Mouse (Mus musculus) CD4-positive, CD25-positive, alpha-beta regulatory T cell, adult 4 months (primary cell): ENCODE data around the gene Hspa12b. TPM values are rescaled to one million over a fixed set of nuclear protein-coding genes. Genes with fewer than 3 reads are reported as not detected.

Source experiments
- ATAC-seq: one replicate; pipeline ENCODE4 v1.8.0; 2017
- polyA plus RNA-seq, 2 experiments: library from polyadenylated mRNA; unstranded; fragments of 100-300 nt; shearing (Covaris generic); gene quantifications; one replicate each; pipeline ENCODE4 v1.2.1; 2017

Hspa12b gene
- polyA plus RNA-seq, 2 experiments from 2014 or later, result not detected

DNA sequence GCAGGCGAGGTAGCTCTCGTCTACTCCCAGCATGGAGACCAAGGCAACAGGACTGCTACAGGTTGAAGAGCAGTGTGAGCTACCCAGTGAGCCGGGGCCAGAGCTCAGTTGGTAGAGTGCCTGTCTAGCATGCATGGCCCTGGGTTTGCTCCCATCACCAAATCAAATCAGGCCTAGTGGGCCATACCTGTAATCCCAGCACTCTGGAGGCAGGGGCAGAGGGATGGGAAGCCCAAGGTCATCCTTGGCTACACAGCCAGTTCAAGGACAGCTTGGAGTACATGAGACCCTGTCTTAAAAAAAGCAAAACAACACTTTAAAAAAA is 22.1 kb downstream of the Hspa12b start:
- no peak for ATAC-seq

DNA sequence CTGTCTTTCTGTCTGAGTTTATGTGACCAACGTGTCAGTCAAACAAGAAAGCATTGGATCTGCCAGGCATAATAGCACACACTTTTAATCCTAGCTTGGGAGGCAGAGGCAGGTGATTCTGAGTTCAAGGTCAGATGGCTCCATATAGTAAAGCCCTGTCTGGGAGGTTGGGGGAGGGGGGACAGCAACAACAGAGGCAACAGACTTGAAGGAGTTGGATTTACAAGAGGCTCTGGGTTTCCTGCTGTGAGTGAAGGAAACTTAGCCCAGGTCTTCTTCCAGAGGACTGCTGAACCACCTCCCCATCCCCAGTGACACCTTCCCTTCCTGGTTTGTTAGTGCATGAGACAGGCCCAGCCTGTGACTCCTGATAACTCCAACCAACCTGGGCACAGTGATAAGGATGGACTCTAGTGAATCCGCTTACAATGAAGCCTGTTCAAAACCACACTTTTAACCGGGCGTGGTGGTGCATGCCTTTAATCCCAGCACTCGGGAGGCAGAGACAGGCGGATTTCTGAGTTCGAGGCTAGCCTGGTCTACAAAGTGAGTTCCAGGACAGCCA is 25.2 kb downstream of the Hspa12b start:
- no peak for ATAC-seq

DNA sequence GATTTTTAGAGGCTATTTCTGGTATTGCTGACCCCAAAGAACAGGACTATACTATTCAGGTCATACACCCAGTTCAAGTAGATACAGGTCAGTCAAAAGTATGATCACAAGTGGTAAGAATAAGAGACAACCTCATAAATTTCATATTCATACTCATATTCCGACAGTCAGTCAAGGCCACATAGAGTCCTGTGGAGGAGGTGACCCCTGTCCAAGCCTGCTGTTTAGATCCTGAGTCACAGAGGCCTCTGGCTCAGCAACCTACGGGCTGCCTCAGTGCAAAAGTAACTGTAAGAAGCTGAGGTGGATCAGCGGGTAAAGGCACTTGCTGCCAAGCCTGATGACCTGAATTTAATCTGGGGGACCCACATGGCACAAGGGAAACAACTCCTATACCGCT is 27.0 kb downstream of the Hspa12b start:
- no peak for ATAC-seq

DNA sequence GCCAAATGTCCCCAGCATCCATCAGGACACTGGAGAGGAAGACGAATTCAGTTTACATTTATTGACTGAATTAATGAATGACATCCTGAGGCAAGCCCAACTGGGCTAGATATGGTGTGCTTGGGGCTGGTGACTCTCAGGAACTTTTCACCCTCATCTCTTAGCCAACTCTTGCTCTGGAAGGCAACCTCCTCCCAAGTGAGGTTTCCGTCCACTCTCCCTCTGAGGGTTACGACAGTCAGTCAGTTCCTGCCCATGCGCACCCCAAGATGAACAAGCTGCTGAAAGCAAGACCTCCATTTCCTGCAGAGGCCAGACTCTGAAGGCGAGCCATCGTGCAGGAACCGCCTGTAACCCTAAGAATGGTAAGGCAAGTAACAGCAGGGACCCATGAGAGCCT is 29.9 kb downstream of the Hspa12b start:
- ATAC-seq, result no peak

DNA sequence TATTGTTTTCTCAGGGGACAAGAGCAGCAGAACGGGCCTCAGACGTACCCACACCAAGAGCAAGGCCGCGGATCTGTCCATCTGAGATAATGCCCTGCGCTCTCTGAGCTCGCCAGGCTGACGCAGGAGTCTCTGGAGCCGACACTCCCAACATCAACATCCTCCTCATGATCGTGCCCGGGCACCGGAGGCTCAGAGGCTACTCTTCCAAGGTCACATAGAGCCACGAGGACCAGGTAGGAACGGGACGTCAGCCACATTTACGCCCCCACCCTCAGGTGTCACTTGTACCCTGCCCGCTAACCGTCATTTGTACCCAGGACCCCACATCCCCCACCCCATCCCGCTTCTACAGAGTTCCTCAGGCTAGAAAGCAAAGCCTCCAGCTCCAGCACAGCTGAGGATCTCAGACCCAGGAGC is 32.4 kb downstream of the Hspa12b start:
- ATAC-seq, result peak; percentile 35

DNA sequence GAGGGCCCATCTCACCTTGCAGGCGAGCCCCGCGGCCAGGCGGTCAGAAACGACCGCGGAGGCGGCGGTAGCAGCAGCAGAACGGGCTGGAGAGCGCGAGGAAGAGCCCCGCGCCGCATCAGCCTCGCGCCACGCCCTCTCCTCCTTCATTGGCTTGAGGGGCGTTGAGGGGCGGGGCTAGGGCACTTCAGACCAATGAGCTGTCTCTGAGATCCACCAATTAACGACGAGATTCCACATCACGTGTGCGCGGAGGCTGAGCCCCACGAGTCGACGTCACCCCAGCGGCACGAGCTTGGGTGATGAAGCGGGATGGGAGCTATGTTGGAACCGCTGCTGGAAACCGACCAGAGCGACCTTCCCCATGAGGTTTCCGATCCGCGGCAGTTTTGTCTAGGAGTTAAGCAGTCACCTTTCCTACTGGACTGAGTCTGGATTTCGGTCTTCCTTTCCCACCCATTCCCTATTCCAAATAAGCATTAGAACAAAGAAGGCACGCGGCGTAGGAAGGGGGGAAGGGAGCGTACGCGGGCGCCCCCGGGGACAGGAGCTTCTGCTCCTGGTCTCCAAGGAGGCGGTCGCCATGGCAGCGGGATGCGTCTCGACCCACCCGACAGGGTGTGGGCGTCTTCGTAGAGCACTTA is 33.0 kb downstream of the Hspa12b start, which contains the start of gene 1700037H04Rik:
1700037H04Rik (minus strand) TSS at position 144 of the 644 bp plus-strand sequence.
- ATAC-seq, result peak; percentile 98

DNA sequence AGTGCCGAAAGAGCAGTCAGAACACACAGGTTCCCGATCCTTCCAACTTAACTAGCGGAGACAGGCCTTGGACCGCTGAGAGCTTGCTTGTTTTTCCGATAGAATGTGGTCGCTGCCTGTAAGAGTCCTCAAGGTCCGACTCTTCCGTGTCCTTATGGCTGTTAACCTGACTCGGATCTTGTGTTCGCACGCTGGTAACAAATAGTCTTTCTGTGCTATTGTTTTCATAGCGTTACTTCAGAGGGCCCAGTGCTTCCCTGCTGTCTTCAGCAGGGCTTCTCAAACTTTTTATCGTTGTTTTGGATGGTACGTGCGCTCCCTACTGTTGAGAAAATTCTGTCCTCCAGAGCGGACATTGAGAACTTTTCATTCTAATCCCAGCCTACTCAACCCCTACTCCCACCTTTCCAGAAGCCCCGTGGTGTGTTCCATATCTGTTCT is 33.6 kb downstream of the Hspa12b start:
- peak; percentile 4 for ATAC-seq

DNA sequence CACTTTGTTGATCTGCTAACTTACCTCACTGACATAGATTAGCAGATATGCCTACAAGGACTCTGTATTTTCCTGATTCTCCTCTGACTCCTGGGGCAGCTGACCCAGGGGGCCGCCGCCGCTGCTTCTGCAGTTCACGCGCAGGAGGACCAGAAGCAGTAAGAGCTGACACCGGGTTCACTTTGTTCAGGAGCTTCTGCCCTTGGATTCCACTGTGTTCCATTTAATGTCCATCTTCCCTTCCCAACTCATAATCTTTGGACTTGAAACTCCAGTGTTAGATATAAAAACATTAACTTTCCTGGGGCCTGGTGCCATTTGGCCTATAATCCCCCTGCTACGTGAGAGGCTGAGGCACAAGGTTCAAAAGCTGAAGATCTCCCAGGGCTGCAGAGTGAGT is 36.8 kb downstream of the Hspa12b start:
- ATAC-seq, result no peak

DNA sequence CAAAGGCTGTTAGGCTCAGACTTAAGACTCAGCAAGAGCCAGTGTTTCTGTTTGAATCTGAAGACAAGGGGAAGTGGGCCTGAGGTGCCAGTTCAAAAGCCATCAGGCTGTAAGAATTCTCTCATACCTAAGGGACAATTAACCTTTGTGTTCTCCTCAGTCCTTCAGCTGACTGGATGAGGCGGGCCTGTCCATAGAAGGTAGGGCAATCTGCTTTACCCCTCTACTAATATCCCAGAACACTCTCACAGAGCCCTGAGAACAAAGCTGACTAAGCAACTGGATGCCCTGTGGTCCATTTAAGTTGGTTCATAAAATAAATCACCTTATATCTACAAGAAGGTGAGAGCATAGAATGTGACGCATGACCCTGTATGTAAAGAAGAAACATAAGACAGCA is 39.1 kb downstream of the Hspa12b start:
- no peak for ATAC-seq

DNA sequence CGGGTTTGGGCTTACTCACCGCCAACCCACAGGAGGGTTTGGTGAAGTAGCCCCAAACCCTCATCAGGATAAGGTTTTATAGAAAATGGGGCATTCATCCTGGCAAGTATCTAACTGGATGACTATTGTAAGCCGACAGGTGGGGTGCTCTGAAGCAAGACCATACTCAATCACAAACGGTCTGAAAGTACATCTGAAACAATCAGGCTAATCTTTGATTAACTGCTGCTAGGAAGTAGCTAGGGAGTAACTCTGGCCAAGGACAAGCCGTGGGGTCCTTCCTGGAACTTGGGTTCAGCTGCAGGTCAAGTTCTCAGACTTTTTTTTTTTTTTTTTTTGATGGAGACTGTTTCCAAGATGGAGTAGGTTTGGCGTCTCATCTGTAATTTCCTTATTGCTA is 40.9 kb downstream of the Hspa12b start:
- no peak for ATAC-seq

DNA sequence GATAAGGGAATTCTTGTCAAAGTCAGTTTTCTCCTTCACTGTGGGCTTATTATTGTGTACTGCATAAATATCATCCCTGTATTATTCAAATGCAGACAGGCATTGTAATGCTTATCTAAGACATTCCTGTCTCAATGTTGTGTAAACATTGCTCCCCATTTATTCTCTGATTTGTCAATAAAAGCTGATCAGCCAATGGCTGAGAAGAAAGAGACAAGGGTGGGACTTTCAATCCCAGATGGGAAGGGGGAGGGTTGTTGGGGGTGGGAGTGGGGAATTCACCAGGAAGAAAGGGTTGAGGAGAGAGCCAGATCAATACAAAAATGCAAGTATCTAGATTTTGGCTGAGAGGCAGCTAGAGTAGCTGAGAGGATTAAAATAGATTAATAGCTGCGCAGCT is 41.8 kb downstream of the Hspa12b start:
- no peak for ATAC-seq

DNA sequence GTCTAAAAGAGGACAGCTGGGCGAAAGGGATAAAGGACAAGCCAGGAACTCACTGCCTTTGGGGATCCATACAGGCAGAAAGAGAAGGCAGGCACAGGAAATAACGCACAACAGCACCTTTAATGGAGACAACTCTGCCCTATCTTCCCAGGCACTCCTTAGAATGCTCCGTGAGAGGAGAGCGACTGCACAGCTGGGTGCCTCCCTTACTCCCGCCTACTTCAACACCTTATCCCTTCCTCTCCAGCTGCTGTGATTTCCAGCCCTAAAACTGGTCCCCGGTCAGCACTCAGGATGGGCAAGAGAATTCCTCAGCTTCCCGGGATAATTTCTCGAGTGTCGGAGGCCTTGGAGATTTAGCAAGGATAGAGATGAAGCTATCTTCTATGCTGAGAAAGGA is 43.9 kb downstream of the Hspa12b start:
- no peak for ATAC-seq

DNA sequence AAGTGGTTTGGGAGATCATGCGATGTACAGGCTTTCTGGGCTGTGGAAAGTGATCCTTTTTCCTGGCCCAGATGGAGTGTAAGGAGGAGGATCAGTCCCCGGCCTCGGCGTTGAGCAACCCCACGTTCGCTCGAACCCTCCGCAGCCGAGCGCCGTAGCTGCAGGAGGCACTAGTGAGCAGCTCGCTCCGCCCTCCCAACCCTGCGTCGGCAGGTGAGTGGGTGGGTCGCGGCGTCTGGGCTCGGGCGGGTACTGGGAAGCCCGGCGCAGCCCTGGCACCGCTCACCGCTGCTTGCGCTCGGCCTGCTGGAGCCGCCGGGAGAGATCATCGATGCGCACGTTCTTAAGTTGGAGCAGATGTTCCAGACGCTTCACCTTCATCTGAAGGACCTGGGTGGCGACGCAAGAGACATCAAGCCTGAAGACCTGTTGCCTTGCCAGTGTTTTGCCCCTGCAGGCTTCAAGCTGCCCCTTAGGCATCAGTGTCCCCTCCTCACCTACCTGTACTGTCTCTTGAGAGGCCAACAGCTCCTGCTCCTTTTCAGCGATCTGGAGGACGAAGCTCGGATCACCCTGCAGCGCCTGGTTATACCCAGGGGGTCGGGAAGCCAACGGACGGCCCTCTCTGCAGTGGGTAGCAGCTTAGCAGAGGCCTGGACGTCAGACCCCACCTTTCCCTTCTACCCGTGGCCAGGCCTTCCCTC is 44.5 kb downstream of the Hspa12b start:
- no peak for ATAC-seq

DNA sequence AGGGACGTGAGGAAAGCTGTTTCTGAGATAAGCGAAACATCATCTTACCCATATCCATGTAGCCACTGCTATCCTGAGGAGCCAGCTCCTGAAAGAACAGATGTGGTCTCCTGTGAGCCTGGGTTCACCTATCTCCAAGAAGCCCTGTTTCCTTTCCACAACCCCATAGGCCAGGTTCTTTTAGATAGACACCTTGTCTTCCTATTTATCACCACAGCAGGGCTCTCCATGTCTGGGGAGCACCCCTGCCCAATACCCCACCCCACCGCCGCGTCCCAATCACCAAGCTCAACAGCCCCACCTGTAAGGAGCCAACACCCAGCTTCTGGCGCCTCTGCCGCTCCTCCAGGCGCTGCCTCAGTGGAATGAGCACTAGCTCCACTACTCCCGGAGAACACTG is 45.2 kb downstream of the Hspa12b start:
- ATAC-seq, result no peak

DNA sequence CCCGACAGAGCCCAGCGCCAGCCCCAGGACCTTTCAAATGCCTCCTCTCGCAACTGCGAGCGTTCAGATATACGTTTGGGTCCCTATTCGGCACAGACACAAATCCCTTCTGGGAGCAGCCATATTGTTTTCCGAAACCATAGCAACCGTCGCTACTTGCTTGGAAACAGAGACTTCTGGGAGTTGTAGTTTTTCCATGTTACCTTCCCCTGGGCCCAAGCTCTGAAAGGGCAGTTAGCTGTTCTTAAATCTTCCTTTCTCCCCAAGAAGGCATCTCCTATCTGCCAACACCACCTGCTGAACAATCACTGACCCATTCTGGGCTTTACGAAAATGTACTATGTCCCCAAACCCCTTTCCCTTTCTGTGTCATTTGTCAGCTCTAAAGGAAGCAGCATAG is 47.6 kb downstream of the Hspa12b start:
- ATAC-seq, result peak; percentile 93

DNA sequence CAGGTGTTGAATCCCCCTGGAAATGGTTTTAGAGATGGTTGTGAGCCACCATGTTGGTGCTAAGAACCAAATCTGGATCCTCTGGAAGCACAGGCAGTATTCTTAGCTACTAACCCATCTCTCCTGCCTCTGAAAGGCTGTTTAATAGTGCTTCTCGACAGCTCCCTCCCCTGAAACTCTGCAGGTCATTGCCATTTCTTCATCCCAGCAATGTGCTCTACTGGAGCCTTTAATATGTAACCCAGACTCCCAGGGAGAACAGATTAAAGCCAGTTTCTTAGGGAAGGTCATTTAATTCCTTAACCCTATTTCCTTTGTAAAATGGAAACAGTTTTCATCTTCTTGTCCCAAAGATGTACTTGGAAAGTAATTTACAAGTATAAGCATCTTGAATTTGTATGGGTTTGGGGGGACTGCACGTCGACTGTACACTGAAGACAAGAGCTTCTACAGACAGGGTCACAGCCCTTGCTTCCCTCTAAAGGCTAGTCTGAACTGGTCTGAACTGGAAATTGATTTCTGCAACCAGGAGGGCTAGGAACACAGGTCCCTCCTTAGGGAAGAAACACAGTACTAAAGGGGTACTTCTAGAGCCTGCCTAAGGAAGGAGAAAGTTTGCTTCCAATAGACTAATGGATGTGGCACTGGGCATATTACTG is 48.3 kb downstream of the Hspa12b start:
- no peak for ATAC-seq

DNA sequence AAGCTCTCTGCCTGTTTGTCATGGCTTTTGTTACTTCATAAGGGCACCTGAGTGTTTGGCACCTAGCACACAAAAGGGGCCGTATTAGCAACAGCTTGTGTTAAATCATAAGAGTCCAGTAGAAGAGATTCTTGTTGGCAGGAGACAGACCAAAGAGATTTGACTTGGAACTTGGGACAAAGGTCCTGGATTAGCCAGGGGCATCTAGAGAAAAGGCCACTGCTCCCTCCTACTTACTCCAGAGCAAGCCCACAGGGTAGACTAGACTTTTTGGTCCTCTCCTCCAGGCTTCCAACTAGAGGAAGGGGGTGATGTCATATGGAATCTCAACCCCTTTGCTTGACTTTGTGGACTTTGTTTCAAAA is 48.8 kb downstream of the Hspa12b start:
- no peak for ATAC-seq

DNA sequence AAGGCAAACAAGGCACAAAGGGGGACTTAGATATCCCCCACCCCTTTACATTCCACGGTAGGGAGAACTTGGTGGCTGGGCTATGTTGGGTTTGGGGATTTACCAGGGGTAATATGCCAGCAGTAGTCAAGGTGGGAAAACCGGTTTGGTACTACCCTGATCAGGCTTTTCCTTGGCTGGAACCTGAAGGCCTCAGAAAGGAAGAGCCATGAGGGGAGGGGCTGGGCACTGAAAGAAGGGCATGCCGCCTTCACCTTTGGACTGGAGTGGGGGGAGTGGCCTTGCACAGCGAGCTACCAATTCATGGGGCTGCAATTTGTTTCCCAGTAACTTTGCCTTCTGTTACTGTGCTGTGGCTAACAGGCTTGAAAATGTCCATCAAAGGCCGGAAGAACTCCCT is 49.4 kb downstream of the Hspa12b start:
- no peak for ATAC-seq

DNA sequence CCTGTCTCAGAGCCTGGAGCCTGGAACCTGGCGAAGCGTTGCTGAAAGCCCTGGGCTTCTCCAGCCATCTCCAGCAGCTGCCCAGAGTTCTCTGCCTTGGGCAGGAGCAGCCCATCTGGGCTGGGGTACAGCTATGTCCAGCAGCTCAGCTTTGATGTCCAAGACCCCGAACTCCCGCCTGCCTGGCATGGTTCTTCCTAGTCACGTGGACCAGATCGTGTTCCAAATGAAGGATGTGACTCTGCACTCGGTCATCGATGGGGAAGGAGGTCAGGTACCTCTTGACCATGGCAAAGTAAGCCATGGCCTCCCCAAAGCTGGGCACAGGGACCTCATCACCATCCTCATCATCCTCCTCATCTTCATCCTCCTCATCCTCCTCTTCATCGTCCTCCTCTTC is 50.9 kb downstream of the Hspa12b start:
- ATAC-seq, result no peak

DNA sequence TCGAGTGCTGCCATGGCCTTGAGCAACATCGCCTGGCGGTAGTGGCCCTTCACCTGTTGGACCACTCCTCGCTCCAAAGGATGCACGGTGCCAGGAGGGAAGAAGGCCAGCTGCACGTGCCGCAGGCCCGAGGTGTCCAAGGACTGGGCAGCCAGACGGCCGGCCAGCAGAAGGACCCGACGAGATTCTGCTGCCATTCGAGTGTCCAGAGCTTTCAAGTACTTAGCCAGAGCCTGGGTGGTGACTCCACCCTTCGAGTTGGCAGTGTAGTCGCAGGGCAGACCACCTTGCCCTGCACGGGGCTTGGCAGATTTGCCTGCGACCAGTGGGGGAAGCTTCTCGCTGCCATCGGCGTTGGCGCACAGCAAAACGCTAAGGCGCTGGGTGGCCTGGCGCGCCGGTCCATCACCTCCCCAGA is 51.8 kb downstream of the Hspa12b start:
- ATAC-seq, result no peak

DNA sequence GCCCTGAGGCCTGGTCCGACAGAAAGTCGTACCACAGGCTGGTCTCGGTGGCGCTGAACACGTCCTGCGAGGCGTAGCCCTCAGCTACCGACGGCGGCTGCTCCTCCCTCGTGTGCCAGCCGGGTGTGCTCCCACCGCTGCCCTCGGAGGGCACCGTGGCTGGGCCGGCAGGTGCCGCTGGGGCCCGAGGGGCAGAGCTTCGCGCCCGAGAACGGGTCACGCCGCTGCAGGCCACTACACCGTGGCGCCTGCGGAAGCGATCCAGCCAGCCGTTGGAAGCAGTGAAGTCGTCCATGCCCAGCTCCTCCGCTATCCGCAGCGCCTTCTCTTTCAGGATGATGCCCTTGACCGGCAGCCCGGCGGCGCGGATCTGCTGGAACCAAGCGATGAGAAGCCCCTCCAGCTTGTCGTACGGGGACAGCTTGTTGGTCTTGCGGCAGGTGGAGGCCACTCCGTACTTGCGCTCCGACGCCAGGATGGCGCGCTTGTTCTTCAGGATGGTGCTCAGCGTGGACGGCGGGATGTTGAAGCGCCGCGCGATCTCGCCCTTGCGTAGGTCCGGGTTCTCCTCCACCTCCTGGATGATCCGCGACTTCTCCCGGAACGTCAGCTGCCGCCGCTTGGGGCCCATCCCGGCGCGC is 52.3 kb downstream of the Hspa12b start:
- peak; percentile 33 for ATAC-seq

DNA sequence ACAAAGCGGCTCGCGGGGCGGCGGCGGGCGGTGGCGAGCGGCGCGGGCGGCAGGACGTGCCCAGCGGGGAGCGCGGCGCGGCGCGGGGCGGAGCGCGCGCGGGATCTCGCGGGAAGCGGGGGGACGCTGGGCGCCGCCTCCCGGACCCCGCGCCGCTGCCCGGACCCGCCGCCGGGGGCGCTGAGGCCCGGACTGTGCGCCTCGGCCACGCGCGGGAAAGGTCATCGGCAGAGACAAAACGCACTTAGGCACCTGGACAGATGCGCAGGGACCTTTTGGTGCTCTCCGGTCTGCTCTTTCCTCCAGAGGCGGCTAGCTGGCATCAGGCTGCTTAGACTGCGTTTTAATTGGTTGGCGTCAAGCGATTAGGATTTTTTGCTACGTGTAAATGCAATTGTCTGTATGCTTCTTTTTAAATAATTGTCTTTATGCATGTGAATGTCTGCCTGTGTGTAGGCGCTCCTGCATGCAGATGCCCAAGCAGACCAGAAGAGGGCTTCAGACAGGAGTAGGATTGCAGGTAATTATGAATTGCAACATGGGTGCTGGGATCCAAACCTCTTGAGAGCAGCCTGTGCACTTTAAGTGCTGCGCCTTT is 53.0 kb downstream of the Hspa12b start, which contains the start of gene Cenpb:
Cenpb (minus strand) TSS at position 78 of the 598 bp plus-strand sequence.
- peak; percentile 81 for ATAC-seq

DNA sequence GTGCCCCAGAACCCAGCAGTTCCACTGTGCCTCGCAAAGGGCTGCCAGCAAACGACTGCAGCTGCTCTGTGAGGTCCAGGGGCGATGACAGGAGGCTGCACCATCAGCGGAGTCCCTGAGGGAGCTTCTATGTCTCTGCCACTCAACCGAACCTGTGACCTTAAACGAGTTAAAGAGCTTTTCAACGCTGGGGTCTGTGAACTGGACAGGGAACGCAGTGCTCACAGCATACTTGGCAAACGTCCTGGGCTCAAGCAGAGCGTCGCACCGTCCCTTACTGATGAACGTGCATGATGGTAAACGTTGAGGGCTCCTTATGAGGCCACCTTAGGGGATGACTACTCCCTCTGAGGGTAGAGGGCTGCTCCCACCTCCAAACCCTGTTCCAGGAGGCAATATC is 59.3 kb downstream of the Hspa12b start:
- ATAC-seq, result no peak
